Mouse (Mus musculus): ENCODE measurements around the gene Cga.
"Not testable (repeated sequence)": the region's sequence is repeated elsewhere in the genome, so short reads cannot be mapped to it uniquely, and the experiment has no call there.

Cga gene

GRCm38 (mm10) chr4:34889101-34889811, 4.3 kb upstream of the Cga start:
- DNase-seq (ENCODE audit: low read depth, low spot score), result no peak

- no peak for DNase-seq (ENCODE audit: low read depth, low spot score)
Observed at GRCm38 (mm10) chr4:34889812-34890185, 3.8 kb upstream of the Cga start.

GRCm38 (mm10) chr4:34898497-34898896, 4.9 kb downstream of the Cga start:
- DNase-seq (ENCODE audit: low read depth, low spot score), result no peak

GRCm38 (mm10) chr4:34899322-34899721, 5.7 kb downstream of the Cga start:
- DNase-seq (ENCODE audit: low read depth, low spot score), result no peak

- DNase-seq (ENCODE audit: low read depth, low spot score), result no peak
Observed at GRCm38 (mm10) chr4:34900155-34900554, 6.6 kb downstream of the Cga start.

GRCm38 (mm10) chr4:34901166-34901565, 7.6 kb downstream of the Cga start:
- no peak for DNase-seq (ENCODE audit: low read depth, low spot score)

- DNase-seq (ENCODE audit: low read depth, low spot score), result not testable (repeated sequence)
Observed at GRCm38 (mm10) chr4:34901582-34901981, 8.0 kb downstream of the Cga start.

- DNase-seq (ENCODE audit: low read depth, low spot score), result peak; percentile 56
Observed at GRCm38 (mm10) chr4:34905396-34905795, 11.8 kb downstream of the Cga start.

GRCm38 (mm10) chr4:34906151-34906550, 12.6 kb downstream of the Cga start:
- no peak for DNase-seq (ENCODE audit: low read depth, low spot score)

GRCm38 (mm10) chr4:34907026-34907425, 13.4 kb downstream of the Cga start:
- no peak for DNase-seq (ENCODE audit: low read depth, low spot score)

- DNase-seq (ENCODE audit: low read depth, low spot score), result no peak
Observed at GRCm38 (mm10) chr4:34908127-34908526, 14.5 kb downstream of the Cga start.

- DNase-seq (ENCODE audit: low read depth, low spot score), result no peak
Observed at GRCm38 (mm10) chr4:34911401-34911800, 17.8 kb downstream of the Cga start.

- DNase-seq (ENCODE audit: low read depth, low spot score), result no peak
Observed at GRCm38 (mm10) chr4:34912171-34912570, 18.6 kb downstream of the Cga start.

- no peak for DNase-seq (ENCODE audit: low read depth, low spot score)
Observed at GRCm38 (mm10) chr4:34917400-34917799, 23.8 kb downstream of the Cga start.

GRCm38 (mm10) chr4:34922177-34922870, 28.7 kb downstream of the Cga start:
- DNase-seq (ENCODE audit: low read depth, low spot score), result peak; percentile 36

- DNase-seq (ENCODE audit: low read depth, low spot score), result not testable (repeated sequence)
Observed at GRCm38 (mm10) chr4:34928386-34928785, 34.8 kb downstream of the Cga start.

GRCm38 (mm10) chr4:34941046-34941445, 47.5 kb downstream of the Cga start:
- no peak for DNase-seq (ENCODE audit: low read depth, low spot score)

- no peak for DNase-seq (ENCODE audit: low read depth, low spot score)
Observed at GRCm38 (mm10) chr4:34947181-34947580, 53.6 kb downstream of the Cga start.

- no peak for DNase-seq (ENCODE audit: low read depth, low spot score)
Observed at GRCm38 (mm10) chr4:34953716-34954115, 60.1 kb downstream of the Cga start.

Data from WW6 (cell line).